Comparison of ENCODE assay signal across 18 mouse cellular contexts in genomic region chr15:28370431-28370830, GRCm38 (mm10).
"Had no signal": no experiment of that assay in that cellular context is flagged by ENCODE, and none has a peak within 500 bp of the region (broad histone marks: within the 10 kb centered on the region; RNA-seq: fewer than 3 reads in every experiment).

No protein-coding gene starts in this region.

- H3K9me3 ChIP-seq: limb, embryonic 10.5 days; limb, embryonic 13.5 days; lung, embryonic 15.5 days; midbrain, embryonic 12.5 days; midbrain, embryonic 15.5 days; neural tube, embryonic 12.5 days; neural tube, embryonic 15.5 days had no signal

- H3K4me1 ChIP-seq: limb, embryonic 10.5 days; limb, embryonic 13.5 days; lung, embryonic 15.5 days; midbrain, embryonic 12.5 days; midbrain, embryonic 15.5 days; neural tube, embryonic 12.5 days; neural tube, embryonic 15.5 days had no signal

- H3K27ac ChIP-seq: kidney, postnatal 0 days; limb, embryonic 10.5 days; limb, embryonic 13.5 days; liver, embryonic 14.5 days; lung, embryonic 15.5 days; midbrain, embryonic 12.5 days; midbrain, embryonic 15.5 days; neural tube, embryonic 12.5 days; neural tube, embryonic 15.5 days had no signal

- H3K27me3 ChIP-seq: limb, embryonic 13.5 days; lung, embryonic 15.5 days; midbrain, embryonic 12.5 days; midbrain, embryonic 15.5 days; neural tube, embryonic 12.5 days; neural tube, embryonic 15.5 days had no signal

- DNase-seq: kidney, adult 2 months; kidney, postnatal 25 days; liver, postnatal 0 days; lung, postnatal 10 days; lung, postnatal 4 days; right cerebral cortex, adult 18-20 months; right cerebral cortex, postnatal 14 days; right cerebral cortex, postnatal 4 days; thymus, postnatal 25 days had no signal

- H3K9ac ChIP-seq: limb, embryonic 13.5 days; liver, embryonic 14.5 days; liver, postnatal 0 days; lung, embryonic 15.5 days; midbrain, embryonic 12.5 days; midbrain, embryonic 15.5 days; neural tube, embryonic 12.5 days; neural tube, embryonic 15.5 days had no signal

- H3K36me3 ChIP-seq: limb, embryonic 10.5 days; limb, embryonic 13.5 days; lung, embryonic 15.5 days; midbrain, embryonic 12.5 days; midbrain, embryonic 15.5 days; neural tube, embryonic 12.5 days; neural tube, embryonic 15.5 days had no signal

- H3K4me3 ChIP-seq: limb, embryonic 10.5 days; limb, embryonic 13.5 days; lung, embryonic 15.5 days; midbrain, embryonic 12.5 days; midbrain, embryonic 15.5 days; neural tube, embryonic 12.5 days; neural tube, embryonic 15.5 days had no signal
